13 mouse cellular contexts compared by ENCODE assay signal in the genomic region with DNA sequence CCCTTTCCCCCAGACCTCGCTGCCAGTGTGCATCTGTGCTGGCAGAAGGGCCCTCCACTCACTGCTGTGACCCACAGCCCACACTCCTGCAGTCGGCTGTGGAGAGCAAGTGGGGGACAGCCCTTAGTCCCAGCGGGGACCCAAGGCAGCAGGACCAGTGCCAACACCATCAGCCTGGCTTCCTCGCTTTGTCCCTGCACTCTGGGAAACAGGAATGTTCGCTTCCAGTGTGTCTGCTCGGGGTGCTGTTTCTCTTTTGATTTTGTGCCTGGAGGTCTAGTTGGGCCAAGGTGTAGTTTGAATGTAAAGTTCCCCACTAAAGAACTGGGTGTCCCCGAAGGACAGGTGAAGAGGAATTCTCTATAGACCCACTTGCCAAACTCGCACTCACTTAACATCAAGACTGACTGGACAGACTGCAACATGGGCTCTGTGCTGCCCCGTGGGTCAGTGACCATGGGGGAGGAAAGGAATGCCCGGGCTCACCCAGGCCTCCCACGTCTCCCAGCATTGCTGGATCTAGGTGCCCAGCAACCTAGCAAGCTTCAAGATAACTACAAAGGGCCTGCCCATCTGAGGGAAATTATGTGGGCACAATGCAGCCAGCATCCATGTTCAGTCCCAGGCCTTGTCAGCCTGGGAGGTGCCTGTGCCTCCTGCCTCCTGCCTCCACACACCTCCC. TPM values are rescaled to one million over a fixed set of nuclear protein-coding genes. Genes with fewer than 3 reads are reported as not detected.
DNase-seq lines count a peak whose midpoint lies in the region; ATAC-seq and TF ChIP-seq lines count a peak whose summit lies in the region.
"Had no signal": no experiment of that assay in that cellular context is flagged by ENCODE, and none has a peak within 500 bp of the region (broad histone marks: within the 10 kb centered on the region; RNA-seq: fewer than 3 reads in every experiment).

No protein-coding gene starts in this region.

- H3K9me3 ChIP-seq in midbrain, embryonic 14.5 days (ENCODE audit: control insufficient read depth, low read length), result no peaks in the 10 kb centered on the region
- H3K9me3 ChIP-seq: forebrain, embryonic 12.5 days had no signal

- H3K4me3 ChIP-seq in myocyte, result no peak overlapping the region
- no peak overlapping the region for H3K4me3 ChIP-seq in midbrain, embryonic 14.5 days (replicated peaks; ENCODE audit: low read depth, low read length)
- H3K4me3 ChIP-seq: forebrain, embryonic 12.5 days had no signal

- H3K4me2 ChIP-seq in myocyte (ENCODE audit: low read depth), result no peak overlapping the region
- H3K4me2 ChIP-seq in midbrain, embryonic 14.5 days (ENCODE audit: low read length), result no peak overlapping the region
- H3K4me2 ChIP-seq: forebrain, embryonic 12.5 days had no signal

- H3K4me1 ChIP-seq in midbrain, embryonic 14.5 days (ENCODE audit: control insufficient read depth, insufficient read depth, low read length), result no peaks in the 10 kb centered on the region

- peak; percentile 24 for DNase-seq in gastrocnemius, adult 18-20 months (ENCODE audit: low spot score)
- no peak for DNase-seq in gastrocnemius, postnatal 10 days
- DNase-seq in lung, postnatal 36 days, result peak; percentile 51
- DNase-seq in lung, postnatal 4 days, result no peak
- peak; percentile 54 to 57 for DNase-seq in heart, postnatal 14 days
- DNase-seq in midbrain, embryonic 14.5 days, result no peak
- no peak for DNase-seq in gastrocnemius, adult 8-10 months (ENCODE audit: low spot score in 2 of 2)
- DNase-seq: adrenal gland, postnatal 10 days; right cerebral cortex, postnatal 4 days had no signal

- H3ac ChIP-seq in myocyte (ENCODE audit: control insufficient read depth, insufficient read length), result no peak overlapping the region

- H3K79me2 ChIP-seq in myocyte (ENCODE audit: control insufficient read depth, insufficient read depth), result no peaks in the 10 kb centered on the region

- H3K27ac ChIP-seq in midbrain, embryonic 14.5 days (replicated peaks; ENCODE audit: low read depth, low read length), result no peak overlapping the region
- H3K27ac ChIP-seq: forebrain, embryonic 12.5 days had no signal

- WGBS in midbrain, embryonic 14.5 days, result 77% methylated on average over 11 of the region's 11 CpGs

- no peak overlapping the region for H3K9ac ChIP-seq in midbrain, embryonic 14.5 days (replicated peaks; ENCODE audit: low read length)
- H3K9ac ChIP-seq: forebrain, embryonic 12.5 days had no signal

- intact Hi-C loops in heart, postnatal 14 days (cut with DNase I), result no loop called here

- no peak for TF ChIP-seq POLR2A in myocyte (IDR thresholded peaks at IDR 0.05; ENCODE audit: insufficient read length, low read depth)

- H3K27me3 ChIP-seq in myocyte (ENCODE audit: control insufficient read depth, insufficient read depth, insufficient read length), result no peaks in the 10 kb centered on the region
- H3K27me3 ChIP-seq in midbrain, embryonic 14.5 days (ENCODE audit: control insufficient read depth, insufficient read depth, low read length), result no peaks in the 10 kb centered on the region
- H3K27me3 ChIP-seq: forebrain, embryonic 12.5 days had no signal

- H3K36me3 ChIP-seq in myocyte (ENCODE audit: control insufficient read depth, insufficient read depth), result no peaks in the 10 kb centered on the region
- no peaks in the 10 kb centered on the region for H3K36me3 ChIP-seq in midbrain, embryonic 14.5 days (ENCODE audit: control insufficient read depth, insufficient read depth, low read length)
- H3K36me3 ChIP-seq: forebrain, embryonic 12.5 days had no signal

- no peak for ATAC-seq in midbrain, embryonic 14.5 days (ENCODE audit: low FRiP score, low TSS enrichment)
- ATAC-seq: CD4-positive, CD25-positive, alpha-beta regulatory T cell, adult 4 months had no signal

TF ChIP-seq in myocyte, 11 proteins besides CTCF, POLR2A, EP300 and RAD21:
- TF ChIP-seq USF1 (IDR thresholded peaks at IDR 0.05; ENCODE audit: low read depth), result no peak
- peak; percentile 55 for TF ChIP-seq POLR2AphosphoS2 (IDR thresholded peaks at IDR 0.05; ENCODE audit: insufficient read length, low read depth)
TF ChIP-seq in myocyte: peak in this region for 1.

RNA-seq across cellular contexts. Expression of a gene that starts 13.6 kb away (rescaled TPM):
- under 1 TPM; 0.12 to 0.21 TPM for total RNA-seq in gastrocnemius, adult 18-20 months (2021)
- total RNA-seq in gastrocnemius, postnatal 10 days (2021), result 1 to 10 TPM; 1.0 to 1.5 TPM
- under 1 TPM; 0.74 to 0.80 TPM for total RNA-seq in heart, postnatal 14 days (2021)
- 0.25 TPM for polyA plus RNA-seq in myocyte (2012; fragmentation: generic; extraction: Trizol)
- polyA plus RNA-seq in midbrain, embryonic 14.5 days (2014; fragmentation: Nextera tagmentation; extraction: Ambion mirVana), result 0.29 and 0.58 TPM in 2 replicates
- total RNA-seq in gastrocnemius, adult 8-10 months (2022), result under 1 TPM in 2 of 4 experiments, not detected in 2; 0.15 to 0.27 TPM
- polyA plus RNA-seq: CD4-positive, CD25-positive, alpha-beta regulatory T cell, adult 4 months had no signal

RNA-seq across cellular contexts. Expression of a gene that starts 14.0 kb away (rescaled TPM):
- 10 to 100 TPM; 21.8 to 28.9 TPM for total RNA-seq in gastrocnemius, adult 18-20 months (2021)
- total RNA-seq in gastrocnemius, postnatal 10 days (2021), result 10 to 100 TPM; 13.0 to 19.0 TPM
- 10 to 100 TPM; 41.8 to 46.5 TPM for total RNA-seq in heart, postnatal 14 days (2021)
- polyA plus RNA-seq in myocyte (2012; fragmentation: generic; extraction: Trizol), result 11.7 TPM
- polyA plus RNA-seq in midbrain, embryonic 14.5 days (2014; fragmentation: Nextera tagmentation; extraction: Ambion mirVana), result 1.2 and 1.8 TPM in 2 replicates
- total RNA-seq in gastrocnemius, adult 8-10 months (2022), result 10 to 100 TPM; 20.9 to 28.6 (median 25.4) TPM

RNA-seq across cellular contexts. Expression of a gene that starts 31.5 kb away (rescaled TPM):
- total RNA-seq in gastrocnemius, adult 18-20 months (2021), result under 1 TPM; 0.59 to 0.82 TPM
- total RNA-seq in gastrocnemius, postnatal 10 days (2021), result 1 to 10 TPM; 2.3 to 2.7 TPM
- total RNA-seq in heart, postnatal 14 days (2021), result 1 to 10 TPM; 2.7 TPM
- 9.2 TPM for polyA plus RNA-seq in myocyte (2012; fragmentation: generic; extraction: Trizol)
- polyA plus RNA-seq in midbrain, embryonic 14.5 days (2014; fragmentation: Nextera tagmentation; extraction: Ambion mirVana), result 9.2 and 9.6 TPM in 2 replicates
- total RNA-seq in gastrocnemius, adult 8-10 months (2022), result under 1 TPM; 0.24 to 0.77 (median 0.61) TPM
- polyA plus RNA-seq: CD4-positive, CD25-positive, alpha-beta regulatory T cell, adult 4 months had no signal

RNA-seq across cellular contexts. Expression of a gene that starts 39.0 kb away (rescaled TPM):
- not detected for total RNA-seq in gastrocnemius, adult 18-20 months (2021)
- total RNA-seq in gastrocnemius, postnatal 10 days (2021), result not detected
- total RNA-seq in heart, postnatal 14 days (2021), result not detected
- polyA plus RNA-seq in myocyte (2012; fragmentation: generic; extraction: Trizol), result not detected
- not detected in 2 replicates for polyA plus RNA-seq in midbrain, embryonic 14.5 days (2014; fragmentation: Nextera tagmentation; extraction: Ambion mirVana)
- not detected for total RNA-seq in gastrocnemius, adult 8-10 months (2022)
- total RNA-seq: adrenal gland, postnatal 10 days; layer of hippocampus, adult 8-10 months had no signal
- polyA plus RNA-seq: CD4-positive, CD25-positive, alpha-beta regulatory T cell, adult 4 months had no signal

RNA-seq across cellular contexts. Expression of a gene that starts 40.2 kb away (rescaled TPM):
- 10 to 100 TPM; 55.0 to 68.4 TPM for total RNA-seq in gastrocnemius, adult 18-20 months (2021)
- 10 to 100 TPM; 72.0 to 76.4 TPM for total RNA-seq in gastrocnemius, postnatal 10 days (2021)
- 10 to 100 TPM; 78.6 to 85.9 TPM for total RNA-seq in heart, postnatal 14 days (2021)
- 66.0 TPM for polyA plus RNA-seq in myocyte (2012; fragmentation: generic; extraction: Trizol)
- polyA plus RNA-seq in midbrain, embryonic 14.5 days (2014; fragmentation: Nextera tagmentation; extraction: Ambion mirVana), result 129 and 130 TPM in 2 replicates
- total RNA-seq in gastrocnemius, adult 8-10 months (2022), result 10 to 100 TPM; 46.5 to 60.3 (median 57.4) TPM

Comparison
In these comparisons a context has a peak if more than half of its experiments do, and no peak if none do; other contexts are left out.
1. DNase-seq: peak in gastrocnemius, adult 18-20 months (single experiment), lung, postnatal 36 days (single experiment) and heart, postnatal 14 days (2 of 2); none in gastrocnemius, postnatal 10 days (single experiment), lung, postnatal 4 days (0 of 2), midbrain, embryonic 14.5 days (single experiment) and gastrocnemius, adult 8-10 months (0 of 2).